Mouse (Mus musculus) midbrain, embryonic 14.5 days (tissue): ENCODE measurements around the gene Cpm. TPM values are rescaled to one million over a fixed set of nuclear protein-coding genes. Genes with fewer than 3 reads are reported as not detected.

Source experiments
- ATAC-seq: fragments of 200-750 bp; cut with Nextera tagmentation; 2 replicates; pipeline ENCODE4 v1.8.0; 2017; ENCODE audit warnings: moderate number of reproducible peaks, moderate library complexity; ENCODE audit not compliant: low FRiP score, low TSS enrichment
- DNase-seq: peaks from one replicate; pipeline ENCODE4 v3.0.0-alpha.2; 2015
- H3K27ac ChIP-seq: fragments of 300-500 bp; sonication (generic); replicated peaks from 2 replicates; pipeline ENCODE4 v1.5.1; 2014; ENCODE audit warnings: mild to moderate bottlenecking, low read depth, low read length, moderate library complexity
- H3K27me3 ChIP-seq: fragments of 300-500 bp; sonication (generic); 2 replicates; pipeline ENCODE4 v1.6.1; 2014; ENCODE audit warnings: low read length, control low read depth, mixed read lengths; ENCODE audit not compliant: control insufficient read depth, insufficient read depth
- H3K36me3 ChIP-seq: fragments of 300-500 bp; sonication (generic); 2 replicates; pipeline ENCODE4 v1.6.1; 2014; ENCODE audit warnings: low read length, control low read depth; ENCODE audit not compliant: control insufficient read depth, insufficient read depth
- H3K4me1 ChIP-seq: fragments of 300-500 bp; sonication (generic); 2 replicates; pipeline ENCODE4 v1.6.1; 2014; ENCODE audit warnings: mild to moderate bottlenecking, antibody characterized with exemption, low read length, control low read depth; ENCODE audit not compliant: control insufficient read depth, insufficient read depth
- H3K4me2 ChIP-seq: fragments of 300-500 bp; sonication (generic); 2 replicates; pipeline ENCODE4 v1.6.1; 2014; ENCODE audit warnings: mild to moderate bottlenecking, low read length, moderate library complexity
- H3K4me3 ChIP-seq: fragments of 300-500 bp; sonication (generic); replicated peaks from 2 replicates; pipeline ENCODE4 v1.5.1; 2014; ENCODE audit warnings: low read depth, low read length
- H3K9ac ChIP-seq: fragments of 300-500 bp; sonication (generic); replicated peaks from 2 replicates; pipeline ENCODE4 v1.6.1; 2014; ENCODE audit warnings: mild to moderate bottlenecking, low read length, moderate library complexity
- H3K9me3 ChIP-seq: fragments of 300-500 bp; sonication (generic); 2 replicates; pipeline ENCODE4 v1.6.1; 2016; ENCODE audit warnings: low read length, control low read depth, mixed read lengths; ENCODE audit not compliant: control insufficient read depth
- WGBS: fragments of 180-500 bp; shearing (Covaris S2); extraction: QIAGEN DNeasy Blood & Tissue Kit; methylation state at CpG from one replicate; pipeline ENCODE4 v1.1.7; 2014; 5-methylcytosine and 5-hydroxymethylcytosine counted together
- polyA plus RNA-seq: library from polyadenylated mRNA; unstranded; fragments of >200 nt; fragmentation: Nextera tagmentation; extraction: Ambion mirVana; gene quantifications from 2 replicates; pipeline ENCODE4 v1.2.1, GENCODE M21; 2014

The Cpm gene
- polyA plus RNA-seq, 1 experiment from 2014 or later, result 5.4 TPM

DNA sequence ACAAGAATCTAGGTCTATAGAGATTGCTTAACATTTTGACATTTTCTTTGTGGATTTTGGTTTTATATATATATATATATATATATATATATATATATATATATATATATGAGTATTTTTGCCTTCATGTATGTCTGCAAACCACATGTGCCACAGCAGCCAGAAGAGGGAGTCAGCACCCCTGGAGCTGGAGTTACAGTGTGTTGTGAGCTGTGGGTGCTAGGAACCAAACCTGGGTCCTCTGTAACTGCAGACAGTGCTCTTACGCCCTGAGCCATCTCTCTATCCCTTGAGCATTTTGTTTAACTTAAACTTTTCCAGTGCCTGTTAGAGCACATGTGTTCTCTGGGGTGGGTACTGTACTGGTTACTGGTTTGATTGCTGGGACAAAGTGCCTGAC, 44.6 kb downstream of the Cpm start:
- no peaks in the 10 kb centered on the region for H3K36me3 ChIP-seq
- no peaks in the 10 kb centered on the region for H3K27me3 ChIP-seq
- DNase-seq, result no peak
- no peak overlapping the region for H3K4me2 ChIP-seq
- no peaks in the 10 kb centered on the region for H3K4me1 ChIP-seq
- WGBS, result 89% methylated on average over 1 of the region's 1 CpGs
- ATAC-seq, result no peak
- no peak overlapping the region for H3K4me3 ChIP-seq
- no peak overlapping the region for H3K27ac ChIP-seq
- no peaks in the 10 kb centered on the region for H3K9me3 ChIP-seq
- H3K9ac ChIP-seq, result no peak overlapping the region

DNA sequence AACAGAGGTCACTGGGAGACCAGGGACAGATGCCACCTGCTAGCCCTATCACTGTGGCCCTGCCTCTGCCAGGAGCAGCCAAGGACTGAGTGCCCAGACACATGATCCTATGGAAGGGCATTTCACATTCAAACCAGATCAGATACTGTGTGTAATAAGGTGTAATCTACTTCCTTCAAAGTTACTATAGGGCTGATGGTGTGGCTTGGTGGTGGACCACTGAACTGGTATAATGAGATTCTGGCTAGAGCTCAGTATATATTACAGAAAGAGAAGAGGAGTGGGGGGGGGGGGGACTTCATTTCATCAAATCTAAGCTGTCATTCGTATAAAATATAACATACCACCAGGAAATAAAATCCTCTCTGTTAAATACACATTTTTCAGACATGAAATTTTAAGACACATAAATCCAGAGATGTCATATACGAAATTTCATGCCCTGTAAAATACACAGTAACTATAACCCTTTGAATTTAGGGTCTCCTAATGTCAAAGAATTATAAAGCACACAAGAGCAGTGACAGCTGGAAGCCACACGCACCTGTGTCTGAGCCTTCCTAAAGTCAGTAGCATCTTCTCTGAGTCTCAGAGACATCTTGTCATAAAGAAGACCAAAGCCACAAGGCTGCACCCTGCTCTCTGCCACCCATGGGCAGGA, 45.2 kb downstream of the Cpm start:
- Histone ChIP-seq H3K4me3 (no peak overlapping the region), H3K4me2 (no peak overlapping the region), H3K27ac (no peak overlapping the region), H3K9ac (no peak overlapping the region), H3K36me3 (no peaks in the 10 kb centered on the region), H3K4me1 (no peaks in the 10 kb centered on the region), H3K27me3 (no peaks in the 10 kb centered on the region), H3K9me3 (no peaks in the 10 kb centered on the region)
- ATAC-seq (no peak), DNase-seq (no peak)
- 75% methylated on average over 3 of the region's 3 CpGs for WGBS

GRCm38 (mm10) chr10:117675096-117676035, 46.1 kb downstream of the Cpm start:
- ATAC-seq (peak; percentile 92), DNase-seq (peak; percentile 95)
- Histone ChIP-seq H3K4me1 (no peaks in the 10 kb centered on the region), H3K4me2 (peak overlapping the region; percentile 63), H3K27ac (peak overlapping the region; percentile 83), H3K9me3 (no peaks in the 10 kb centered on the region), H3K27me3 (no peaks in the 10 kb centered on the region), H3K9ac (peak overlapping the region; percentile 49), H3K36me3 (no peaks in the 10 kb centered on the region), H3K4me3 (peak overlapping the region; percentile 40)
- WGBS, result 33% methylated on average over 20 of the region's 20 CpGs

- Histone ChIP-seq H3K27ac (peak overlapping the region; percentile 83), H3K4me2 (peak overlapping the region; percentile 63), H3K4me3 (peak overlapping the region; percentile 40), H3K36me3 (no peaks in the 10 kb centered on the region), H3K9me3 (no peaks in the 10 kb centered on the region), H3K27me3 (no peaks in the 10 kb centered on the region), H3K9ac (peak overlapping the region; percentile 49), H3K4me1 (no peaks in the 10 kb centered on the region)
- 36% methylated on average over 19 of the region's 19 CpGs for WGBS
- DNase-seq (peak; percentile 81), ATAC-seq (peak; percentile 61)
Observed at GRCm38 (mm10) chr10:117676036-117676643, 46.8 kb downstream of the Cpm start.

DNA sequence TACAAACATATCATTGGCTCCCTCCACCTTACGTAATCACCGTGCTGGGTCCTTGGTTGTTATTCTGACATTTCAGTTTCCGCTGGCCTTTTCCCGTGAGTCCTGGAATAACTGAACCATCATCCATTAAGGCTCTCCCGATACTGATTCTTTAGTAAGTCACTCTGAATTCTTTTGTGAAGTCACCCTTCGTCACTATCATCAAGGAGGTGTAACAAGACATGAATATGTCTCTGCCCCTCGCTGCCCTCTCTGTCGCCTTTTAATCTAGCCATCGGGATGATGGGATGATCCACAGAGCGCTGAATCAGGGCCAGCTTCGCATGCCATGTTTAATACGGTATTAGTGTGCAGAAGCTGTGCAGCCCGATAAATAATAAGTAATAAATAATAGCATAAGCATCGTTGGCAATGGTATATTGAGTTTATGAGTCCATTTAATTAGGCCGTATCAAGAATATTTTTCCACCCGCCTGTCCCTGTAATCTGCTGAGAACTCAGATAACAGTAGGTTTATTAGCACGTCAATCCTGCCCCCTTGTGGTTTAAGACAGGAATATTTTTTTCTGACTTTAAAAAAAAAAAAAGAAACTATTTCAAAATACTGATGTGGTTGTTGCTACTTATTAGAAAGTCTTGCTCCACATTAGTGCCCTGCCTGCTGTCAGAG, 47.5 kb downstream of the Cpm start:
- peak overlapping the region; percentile 63 for H3K4me2 ChIP-seq
- H3K9me3 ChIP-seq, result no peaks in the 10 kb centered on the region
- H3K4me3 ChIP-seq, result peak overlapping the region; percentile 40
- no peaks in the 10 kb centered on the region for H3K36me3 ChIP-seq
- DNase-seq (peak; percentile 89), ATAC-seq (peak; percentile 26; the same call in 1 of the 2 replicates)
- peak overlapping the region; percentile 83; the same call in 1 of the 2 replicates for H3K27ac ChIP-seq
- peak overlapping the region; percentile 49 for H3K9ac ChIP-seq
- H3K4me1 ChIP-seq, result no peaks in the 10 kb centered on the region
- H3K27me3 ChIP-seq, result no peaks in the 10 kb centered on the region
- 21% methylated on average over 17 of the region's 17 CpGs for WGBS

DNA sequence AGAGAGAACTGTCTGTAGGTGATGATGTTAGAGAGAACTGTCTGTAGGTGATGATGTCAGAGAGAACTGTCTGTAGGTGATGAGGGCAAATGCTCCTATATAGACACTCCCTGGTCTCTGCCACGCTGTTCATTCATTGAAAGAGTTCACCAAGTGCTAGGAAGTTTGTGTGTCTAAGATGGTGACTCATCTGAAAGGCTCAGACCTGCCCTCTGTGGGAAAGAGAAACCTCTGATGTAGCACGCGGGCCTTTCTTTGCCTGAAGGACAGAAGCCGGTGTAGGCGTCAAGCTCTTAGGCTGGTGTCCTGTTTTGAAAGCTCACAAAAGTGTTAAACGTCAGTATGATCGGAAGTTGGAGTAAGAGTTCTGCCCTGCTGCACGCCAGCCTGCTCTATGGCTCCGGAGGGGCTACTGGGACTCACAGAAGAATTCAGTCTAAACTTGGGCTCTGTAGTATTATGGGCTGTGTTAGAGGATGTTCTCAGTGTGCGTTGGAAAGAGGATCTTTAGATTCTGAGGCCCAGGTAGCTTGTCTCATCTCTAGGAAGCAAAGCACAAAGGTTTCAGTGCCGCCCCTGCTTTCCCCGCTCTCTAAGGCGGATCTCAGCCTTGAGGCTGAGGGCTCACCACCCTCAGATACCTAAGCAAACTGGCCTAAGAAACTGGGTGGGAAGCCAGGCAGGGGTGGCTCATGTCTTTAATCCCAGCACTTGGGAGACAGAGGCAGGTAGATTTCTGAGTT, 48.4 kb downstream of the Cpm start:
- no peaks in the 10 kb centered on the region for H3K27me3 ChIP-seq
- DNase-seq (no peak), ATAC-seq (no peak)
- no peak overlapping the region for H3K4me3 ChIP-seq
- no peaks in the 10 kb centered on the region for H3K4me1 ChIP-seq
- H3K36me3 ChIP-seq, result no peaks in the 10 kb centered on the region
- WGBS, result 78% methylated on average over 13 of the region's 13 CpGs
- no peaks in the 10 kb centered on the region for H3K9me3 ChIP-seq
- H3K4me2 ChIP-seq, result no peak overlapping the region
- no peak overlapping the region for H3K9ac ChIP-seq
- H3K27ac ChIP-seq, result no peak overlapping the region

- H3K4me3 ChIP-seq, result no peak overlapping the region
- H3K9ac ChIP-seq, result no peak overlapping the region
- WGBS, result 78% methylated on average over 5 of the region's 5 CpGs
Observed at GRCm38 (mm10) chr10:117678357-117678756, 49.1 kb downstream of the Cpm start.

More at GRCm38 (mm10) chr10:117678357-117678756, 49.1 kb downstream of the Cpm start:
- no peak overlapping the region for H3K4me2 ChIP-seq
- H3K27me3 ChIP-seq, result no peaks in the 10 kb centered on the region
- H3K9me3 ChIP-seq, result no peaks in the 10 kb centered on the region
- no peak for ATAC-seq
- H3K27ac ChIP-seq, result no peak overlapping the region
- DNase-seq, result no peak
- H3K4me1 ChIP-seq, result no peaks in the 10 kb centered on the region
- H3K36me3 ChIP-seq, result 0 out of 2 replicates have a peak, but pooled peaks cover 2% of the 10 kb centered on the region
